Mouse (Mus musculus) fibroblast of lung, adult 2 months (primary cell): ENCODE results near the gene Zfp385a.

Experiments used
- DNase-seq: peaks from one replicate; pipeline ENCODE4 v3.0.0-alpha.2; 2011; ENCODE audit warnings: low read depth

Gene Zfp385a

DNA sequence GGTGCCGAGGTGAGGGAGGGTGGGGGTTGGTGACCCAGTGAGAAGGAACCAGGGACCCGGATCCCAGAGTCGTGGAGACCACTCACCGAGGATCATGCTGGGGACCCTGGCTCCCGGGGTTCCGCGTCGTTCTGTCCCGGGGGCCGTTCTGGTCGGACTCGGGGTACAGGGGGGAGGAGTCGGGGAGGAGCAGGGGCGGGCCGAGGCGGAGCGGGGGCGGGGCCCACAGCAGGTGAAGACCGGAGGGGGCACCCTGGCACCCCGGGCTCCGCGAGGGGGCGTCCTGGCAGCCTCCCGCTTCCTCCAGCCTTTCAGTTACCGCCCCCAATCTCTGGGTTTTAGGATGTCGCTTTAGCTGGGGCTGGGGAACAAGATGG, at the start of gene Zfp385a:
Gene Zfp385a (minus strand): TSS at position 133 of the 377 bp plus-strand sequence.
- DNase-seq = no peak

DNA sequence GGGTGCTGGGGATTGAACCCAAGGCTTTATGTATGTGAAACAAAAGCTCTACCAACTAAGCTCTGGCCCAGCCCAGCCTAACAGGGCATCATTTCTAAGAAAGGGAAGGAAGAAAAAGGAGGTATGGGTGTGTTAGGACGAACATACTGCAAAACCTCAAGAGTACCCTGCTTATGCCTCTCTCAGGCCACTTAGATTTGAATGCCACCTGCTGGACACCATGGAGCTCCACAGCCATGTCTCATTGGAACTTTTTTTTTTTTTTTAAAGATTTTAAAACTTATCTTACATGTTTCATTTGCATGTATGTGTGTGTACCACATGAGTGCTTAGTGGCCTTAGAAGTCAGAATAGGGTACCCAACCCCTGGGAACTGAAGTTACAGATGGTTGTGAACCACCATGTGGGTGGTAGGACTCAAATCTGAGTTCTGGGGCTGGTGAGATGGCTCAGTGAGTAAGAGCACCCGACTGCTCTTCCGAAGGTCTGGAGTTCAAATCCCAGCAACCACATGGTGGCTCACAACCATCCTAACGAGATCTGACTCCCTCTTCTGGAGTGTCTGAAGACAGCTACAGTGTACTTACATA, 48.8 kb upstream of the Zfp385a start:
- DNase-seq = no peak

DNA sequence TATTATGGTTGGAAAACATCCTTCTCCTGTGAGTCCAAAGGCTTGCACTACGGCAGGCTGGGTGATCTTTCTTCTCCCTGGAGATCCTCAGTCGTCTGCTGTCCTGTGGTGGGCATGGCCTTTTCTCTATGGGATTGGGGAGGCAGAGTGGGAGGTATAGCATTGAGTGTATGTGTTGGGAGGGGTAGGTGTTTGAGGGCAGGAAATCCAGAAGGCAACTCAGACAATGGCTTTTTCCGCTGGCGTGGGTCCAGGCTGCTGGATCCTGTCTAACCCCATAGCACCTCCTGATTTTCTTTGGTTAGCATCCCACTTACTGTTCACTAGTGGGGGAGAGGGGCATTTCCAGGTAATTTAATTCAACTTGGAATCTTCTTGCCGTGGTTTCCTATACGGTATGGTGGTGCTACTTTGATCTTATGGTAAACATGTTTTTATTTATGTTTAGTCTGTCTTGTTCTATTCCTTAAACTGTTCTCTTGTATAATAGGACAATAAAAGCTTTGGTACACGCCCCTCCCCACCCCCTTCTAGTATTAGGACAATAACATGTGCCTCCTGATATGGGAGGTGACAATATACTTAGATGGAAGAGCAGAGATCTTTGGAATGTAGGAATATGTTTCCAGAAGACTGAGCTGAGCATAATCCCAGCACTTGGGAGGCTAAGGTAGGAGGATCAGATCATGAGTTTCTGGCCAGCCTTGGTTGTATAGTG, 44.0 kb upstream of the Zfp385a start:
- DNase-seq = no peak

DNA sequence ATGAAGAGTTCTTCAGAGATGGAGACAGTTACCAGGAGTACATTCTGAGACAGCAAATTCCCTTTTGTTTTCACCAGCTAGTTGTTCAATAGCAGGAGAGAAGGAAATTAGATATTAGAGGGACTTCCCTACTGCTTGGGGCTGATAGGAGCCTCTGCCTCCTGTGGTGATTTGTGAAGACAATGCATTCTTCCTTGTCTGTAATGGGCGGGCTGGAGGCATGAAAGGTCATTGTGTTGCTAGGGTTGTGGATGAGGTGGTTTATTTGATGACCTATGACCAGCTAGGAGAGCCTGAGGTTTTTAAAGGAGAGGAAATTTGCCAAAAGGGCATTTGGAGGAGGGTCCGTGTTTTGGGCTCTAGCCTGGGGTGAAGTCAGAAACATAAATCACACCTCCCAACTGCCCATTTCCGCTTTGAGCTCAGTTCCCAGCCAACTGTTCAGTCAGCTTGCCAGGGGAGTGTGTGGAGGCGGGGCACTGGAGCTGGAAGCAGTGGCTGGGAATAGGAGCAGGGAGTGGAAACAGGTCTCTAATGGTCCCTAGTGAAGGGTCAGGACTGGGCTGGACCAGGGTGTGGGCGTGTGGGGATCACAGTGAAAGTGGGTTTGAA, 43.0 kb upstream of the Zfp385a start:
- peak; percentile 76 for DNase-seq

DNA sequence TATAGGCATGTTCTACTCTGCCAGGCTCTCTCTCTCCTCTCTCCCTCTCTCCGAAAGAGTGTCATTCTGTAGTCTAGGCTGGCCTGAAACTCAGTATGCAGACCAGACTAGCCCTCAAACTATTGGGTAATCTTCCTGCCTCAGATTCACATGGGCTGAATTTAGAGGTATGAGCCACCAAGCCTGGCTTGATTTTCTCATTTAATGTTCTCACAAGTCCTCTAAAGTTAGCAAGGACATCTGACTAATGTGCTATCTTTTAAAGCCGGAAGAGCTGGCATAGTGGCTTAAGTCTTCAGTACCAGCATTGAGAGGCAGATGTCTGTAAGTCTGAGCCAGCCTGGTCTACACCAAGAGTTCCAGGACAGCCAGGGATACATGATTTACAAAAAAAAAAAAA, 42.2 kb upstream of the Zfp385a start:
- no peak for DNase-seq

- DNase-seq = no peak
Measured at GRCm38 (mm10) chr15:103378665-103379356, 38.9 kb upstream of the Zfp385a start.

GRCm38 (mm10) chr15:103377752-103378664, 38.1 kb upstream of the Zfp385a start:
- no peak for DNase-seq

- no peak for DNase-seq
Measured at GRCm38 (mm10) chr15:103376837-103377269, 37.0 kb upstream of the Zfp385a start.

DNA sequence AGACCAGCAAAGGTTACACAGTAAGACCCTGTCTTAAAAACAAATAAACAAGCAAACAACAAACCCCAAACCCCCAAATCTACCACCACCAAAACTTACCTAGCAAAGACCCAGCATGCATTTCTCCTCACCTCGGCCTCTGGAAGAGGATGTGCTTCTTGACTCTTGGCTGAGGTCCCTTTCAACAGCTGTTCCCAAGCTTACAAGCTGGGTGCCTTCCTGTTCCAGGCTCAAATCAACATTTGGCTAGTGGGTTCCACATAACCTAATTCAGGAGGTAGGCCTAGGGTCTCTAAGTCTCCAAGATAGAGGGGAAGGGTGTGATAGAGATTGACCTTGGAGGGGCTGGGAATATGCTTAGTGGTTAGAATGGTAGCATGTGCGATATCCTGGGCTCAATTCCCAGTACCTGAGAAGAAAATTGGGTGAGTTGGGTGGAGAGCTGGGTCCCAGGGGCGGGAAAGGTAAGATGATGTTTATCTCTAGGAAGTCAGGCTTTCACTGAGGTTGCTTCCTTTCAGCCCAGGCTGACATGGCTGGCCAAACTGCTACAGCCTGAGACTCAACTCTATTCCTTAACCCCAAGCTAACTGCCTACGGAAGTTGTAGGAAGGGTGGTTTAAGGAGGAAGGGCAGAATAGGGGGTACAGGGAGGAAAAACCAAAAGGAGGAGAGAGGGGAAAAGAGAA, 35.4 kb upstream of the Zfp385a start:
- DNase-seq = no peak

- no peak for DNase-seq
Measured at GRCm38 (mm10) chr15:103372461-103372860, 32.6 kb upstream of the Zfp385a start.

DNA sequence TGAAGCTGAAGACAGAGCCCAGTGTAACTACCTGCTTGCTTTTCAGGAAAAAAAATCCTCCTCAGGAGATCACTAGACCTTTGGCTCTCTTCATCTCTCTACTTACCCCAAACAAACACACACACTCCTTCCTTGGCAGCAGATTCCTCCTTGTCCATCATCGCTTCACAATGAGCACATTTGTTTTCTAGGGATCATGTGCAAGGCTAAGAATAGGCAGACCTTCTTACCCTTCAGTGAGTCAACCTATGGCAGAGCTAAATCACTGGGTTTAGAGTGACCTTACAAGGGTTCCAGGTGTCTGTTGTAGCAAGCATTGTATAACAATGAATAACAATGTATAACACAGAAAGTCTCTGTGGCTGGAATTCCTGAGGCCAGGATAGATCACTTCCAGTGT, 31.8 kb upstream of the Zfp385a start:
- no peak for DNase-seq

DNA sequence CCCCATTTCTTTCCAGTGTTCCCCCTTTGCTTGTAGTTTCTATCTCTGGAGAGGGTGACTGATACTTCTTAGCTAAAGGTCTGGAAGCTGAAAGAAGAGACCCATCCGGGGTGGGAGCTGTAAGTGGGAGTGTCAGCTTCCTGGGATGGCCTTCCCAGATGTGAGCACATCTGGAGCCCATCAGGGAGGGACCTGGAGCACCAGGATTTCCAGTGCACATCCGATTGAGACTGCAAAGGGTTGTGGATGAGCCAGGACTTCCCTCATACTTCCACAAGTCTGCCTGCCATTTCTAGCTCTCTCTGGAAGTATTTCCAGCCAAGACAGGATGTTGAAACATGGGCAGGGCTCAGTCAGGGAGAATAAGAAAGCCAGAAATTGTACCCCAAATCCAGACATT, 31.3 kb upstream of the Zfp385a start:
- no peak for DNase-seq

DNA sequence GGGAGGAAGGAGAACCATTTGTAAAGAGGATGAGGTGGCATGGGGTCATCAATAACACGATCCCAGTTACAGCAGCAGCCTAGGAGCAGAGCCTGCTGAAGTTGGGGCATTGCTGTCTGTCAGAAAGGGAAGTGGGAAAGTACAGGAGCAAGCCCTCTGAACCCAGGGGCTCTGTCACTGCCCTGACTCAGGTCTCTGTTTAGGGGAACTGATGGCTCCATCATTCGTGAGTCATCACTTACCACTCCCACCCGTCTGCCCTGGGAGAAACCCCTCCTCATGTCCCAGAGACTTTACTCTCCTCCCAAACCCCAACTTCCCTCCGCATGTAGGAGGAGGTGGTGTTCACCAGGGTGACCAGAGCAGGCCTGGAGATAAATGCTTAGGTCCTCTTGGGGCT, 30.6 kb upstream of the Zfp385a start:
- DNase-seq = no peak

DNA sequence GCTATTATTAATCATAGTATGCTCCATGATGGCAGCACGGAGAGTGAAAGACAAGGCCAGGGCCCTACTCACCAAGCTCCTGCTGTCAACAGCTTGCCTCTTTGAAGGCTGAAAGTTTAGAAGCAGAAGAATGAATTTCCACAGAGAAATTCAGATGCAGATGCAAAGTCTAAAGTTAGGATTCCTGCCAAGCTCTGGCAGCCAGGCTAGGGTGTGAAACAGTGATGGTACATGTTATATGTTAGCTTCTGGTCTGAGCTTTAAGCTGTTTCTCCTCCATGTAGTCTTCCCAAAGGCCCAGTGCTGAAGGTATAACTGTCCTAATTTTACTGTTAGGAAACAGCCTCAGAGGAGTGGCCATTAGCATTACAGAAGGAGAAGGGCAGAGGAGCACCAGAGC, 29.2 kb upstream of the Zfp385a start:
- DNase-seq = no peak

DNA sequence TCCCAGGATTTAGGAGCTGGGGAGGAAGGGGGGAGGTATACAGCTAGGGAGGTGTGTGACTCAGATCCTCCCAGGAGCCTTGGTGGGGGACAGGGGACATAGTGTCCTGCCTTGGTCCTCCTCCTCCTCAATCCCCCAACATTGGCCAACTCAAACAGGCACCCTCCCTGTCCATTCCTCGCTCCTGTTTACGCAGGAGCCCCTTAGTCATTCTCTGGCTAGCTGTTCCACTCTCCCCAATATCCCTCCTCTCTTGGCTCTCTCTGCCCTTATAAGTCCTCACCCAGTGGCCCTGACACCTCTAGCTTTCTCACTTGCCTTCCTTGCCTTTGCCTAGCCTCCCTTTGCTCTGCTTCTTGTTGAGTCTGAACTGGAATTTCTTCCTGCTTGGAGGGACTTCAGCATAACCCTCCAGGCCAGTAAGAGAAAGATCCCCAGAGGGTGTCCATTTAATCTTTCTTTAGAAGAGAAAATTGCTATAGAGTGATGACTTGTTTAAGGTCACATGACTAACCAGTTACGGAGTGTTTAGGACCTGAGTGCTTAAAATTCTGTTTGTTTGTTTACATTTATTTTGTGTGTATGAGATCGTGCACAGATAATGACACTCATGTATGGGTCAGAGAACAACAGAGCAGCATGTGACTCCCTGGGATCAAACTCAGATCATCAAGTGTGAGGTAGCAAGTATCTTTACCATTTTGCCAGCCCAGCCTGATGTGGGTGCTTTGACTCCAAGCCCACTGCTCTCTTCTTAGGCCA, 28.5 kb upstream of the Zfp385a start:
- DNase-seq = no peak

DNA sequence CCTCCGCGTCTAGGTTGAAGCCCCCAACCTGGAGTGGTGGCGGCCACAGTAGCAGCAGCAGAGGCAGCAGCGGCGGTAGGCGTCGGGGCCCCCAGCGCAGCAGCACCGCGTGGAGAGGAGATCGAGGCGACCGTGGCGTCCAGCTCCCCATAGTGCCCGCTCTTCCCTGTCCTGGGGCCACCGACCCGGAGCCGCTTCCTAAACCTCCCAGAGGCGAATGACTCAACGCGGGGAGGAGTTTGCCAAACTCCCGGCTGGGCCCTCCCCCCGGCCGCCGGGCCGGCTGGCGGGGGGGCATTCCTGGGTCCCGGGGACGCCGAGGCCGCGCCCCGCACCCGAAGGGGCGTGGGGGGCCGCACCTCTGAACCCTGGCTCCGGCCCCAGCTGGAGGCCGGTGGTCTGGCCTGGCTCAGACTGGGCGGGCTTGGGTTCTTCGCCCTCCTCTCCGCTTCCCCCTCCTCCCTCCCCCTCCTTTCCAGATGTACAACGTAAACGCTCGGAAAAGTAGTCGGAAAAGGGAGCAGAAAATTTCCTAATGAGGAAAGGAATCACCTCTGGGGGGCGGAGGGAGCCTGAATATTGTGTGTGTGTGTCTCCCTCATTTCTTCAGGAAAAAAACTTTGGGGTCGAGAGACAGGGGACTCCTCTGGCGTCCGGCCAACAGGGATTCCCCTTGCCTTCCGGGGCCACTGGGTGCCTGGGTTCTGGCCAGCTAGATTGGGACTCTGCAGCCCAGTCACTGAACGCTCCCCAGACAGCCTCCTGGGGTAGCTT, 26.7 kb upstream of the Zfp385a start, which contains the start of gene Itga5:
Gene Itga5 (minus strand): TSS at position 388 of the 774 bp plus-strand sequence.
- no peak for DNase-seq

DNA sequence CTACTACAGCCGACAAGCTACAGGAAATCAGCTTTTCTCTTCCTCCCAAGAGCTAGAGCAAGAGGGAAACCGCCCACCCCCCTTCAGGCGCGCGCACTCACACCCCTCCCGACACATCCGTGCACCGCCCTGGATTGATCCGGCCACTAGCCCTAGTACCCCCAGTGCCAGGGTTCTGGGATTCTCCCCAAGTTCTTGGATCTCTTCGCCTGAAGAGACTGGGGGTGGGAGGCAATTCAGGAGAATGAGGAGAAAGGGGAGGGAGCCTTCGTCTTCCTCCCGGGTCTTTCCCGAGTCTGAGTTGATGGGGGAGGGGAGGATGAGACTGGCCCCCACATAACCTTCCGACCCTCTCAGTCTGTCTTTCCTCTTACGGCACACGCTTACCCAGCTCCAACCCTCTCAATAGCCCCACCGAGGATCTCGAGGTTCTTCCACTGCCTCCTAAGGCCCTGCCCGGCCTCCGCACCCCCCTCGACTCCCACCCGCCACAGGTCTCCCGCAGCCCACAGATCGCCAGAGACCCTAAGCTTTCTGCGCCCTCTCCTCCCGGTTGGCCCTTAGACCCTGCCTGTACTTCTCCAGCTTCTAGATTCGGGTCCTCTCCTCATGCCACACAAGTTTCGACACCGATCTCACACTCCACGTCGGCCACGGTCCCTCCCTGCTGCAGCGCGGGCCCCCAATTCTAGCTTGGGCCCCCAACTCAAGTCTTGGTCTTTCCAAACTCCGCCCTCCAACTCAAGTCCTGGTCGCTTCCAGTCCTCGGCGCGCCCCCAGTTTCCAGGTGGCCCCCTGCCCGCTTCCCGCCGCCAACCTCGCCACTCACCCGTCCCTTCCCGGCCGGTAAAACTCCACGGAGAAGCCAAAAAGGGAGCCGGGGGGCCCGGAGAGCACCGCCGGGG, 25.8 kb upstream of the Zfp385a start:
- no peak for DNase-seq

DNA sequence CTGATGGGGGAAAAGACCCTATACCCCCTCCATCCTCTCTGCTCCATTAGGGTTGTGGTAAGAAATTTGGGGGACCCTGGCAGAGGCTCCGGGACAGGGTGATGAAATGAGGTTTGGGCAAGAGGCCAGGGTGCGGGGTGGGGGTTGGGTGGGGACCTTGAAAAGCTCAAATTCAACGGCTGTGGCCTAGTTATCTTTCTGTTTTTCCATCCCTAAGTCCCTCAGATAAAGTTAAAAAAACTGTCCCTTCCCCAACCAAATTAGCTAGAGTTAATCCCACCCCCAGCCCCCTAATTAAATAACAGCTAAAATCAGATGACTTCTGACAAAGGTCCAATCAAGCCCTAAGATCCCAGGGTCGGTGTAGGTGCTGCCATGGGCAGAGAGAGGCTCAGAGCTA, 24.9 kb upstream of the Zfp385a start:
- DNase-seq = no peak

- DNase-seq = no peak
Measured at GRCm38 (mm10) chr15:103363809-103364208, 23.9 kb upstream of the Zfp385a start.
